Mouse (Mus musculus) limb, embryonic 13.5 days (tissue): ENCODE measurements around the gene Oxld1. TPM values are rescaled to one million over a fixed set of nuclear protein-coding genes. Genes with fewer than 3 reads are reported as not detected.
A peak's percentile ranks its signal among the peaks of the same experiment; 100 is the strongest.

Experiments
- ATAC-seq: fragments of 200-750 bp; cut with Nextera tagmentation; 2 replicates; pipeline ENCODE4 v1.8.0; 2017; ENCODE audit warnings: low read depth, moderate number of reproducible peaks, moderate TSS enrichment; ENCODE audit not compliant: low FRiP score
- H3K27ac ChIP-seq: fragments of 300-500 bp; sonication (generic); 2 replicates; pipeline ENCODE4 v1.5.1; 2015; ENCODE audit warnings: inconsistent platforms, mild to moderate bottlenecking, moderate library complexity
- H3K27me3 ChIP-seq: fragments of 300-500 bp; sonication (generic); 2 replicates; pipeline ENCODE4 v1.6.1; 2015; ENCODE audit warnings: mild to moderate bottlenecking, inconsistent platforms
- H3K36me3 ChIP-seq: fragments of 300-500 bp; sonication (generic); 2 replicates; pipeline ENCODE4 v1.6.1; 2015; ENCODE audit warnings: inconsistent platforms, mild to moderate bottlenecking, moderate library complexity
- H3K4me1 ChIP-seq: fragments of 300-500 bp; sonication (generic); 2 replicates; pipeline ENCODE4 v1.6.1; 2015; ENCODE audit warnings: inconsistent platforms
- H3K4me2 ChIP-seq: fragments of 300-500 bp; sonication (generic); replicated peaks from 2 replicates; pipeline ENCODE4 v1.6.1; 2015; ENCODE audit warnings: inconsistent platforms, mild to moderate bottlenecking, moderate library complexity
- H3K4me3 ChIP-seq: fragments of 300-500 bp; sonication (generic); 2 replicates; pipeline ENCODE4 v1.5.1; 2015; ENCODE audit warnings: moderate library complexity, mild to moderate bottlenecking, inconsistent platforms
- H3K9ac ChIP-seq: fragments of 300-500 bp; sonication (generic); 2 replicates; pipeline ENCODE4 v1.6.1; 2015; ENCODE audit warnings: mild to moderate bottlenecking, inconsistent platforms
- H3K9me3 ChIP-seq: fragments of 300-500 bp; sonication (generic); 2 replicates; pipeline ENCODE4 v1.6.1; 2016; ENCODE audit warnings: inconsistent platforms
- WGBS: fragments of 180-500 bp; shearing (Covaris S2); methylation state at CpG from one replicate; pipeline ENCODE4 v1.1.7; 2015; 5-methylcytosine and 5-hydroxymethylcytosine counted together
- polyA plus RNA-seq: library from polyadenylated mRNA; unstranded; fragments of >200 nt; fragmentation: Nextera tagmentation; extraction: Ambion mirVana; gene quantifications from 2 replicates; pipeline ENCODE4 v1.2.1, GENCODE M21; 2015

Oxld1 gene
- polyA plus RNA-seq, 1 experiment from 2014 or later, result 12.4 TPM

- H3K27ac ChIP-seq, result peak overlapping the region; percentile 79; the same call in 1 of the 2 replicates
- H3K36me3 ChIP-seq, result peaks cover 51% of the 10 kb centered on the region
- H3K4me2 ChIP-seq, result peak overlapping the region; percentile 97
- no peaks in the 10 kb centered on the region for H3K27me3 ChIP-seq
- no peak for ATAC-seq
- peak overlapping the region; percentile 85 for H3K9ac ChIP-seq
- no peaks in the 10 kb centered on the region for H3K9me3 ChIP-seq
- peak overlapping the region; percentile 94 for H3K4me3 ChIP-seq
- H3K4me1 ChIP-seq, result peaks cover 42% of the 10 kb centered on the region
- WGBS, result 30% methylated on average over 3 of the region's 3 CpGs
Observed at GRCm38 (mm10) chr11:120492878-120493203, 35.0 kb upstream of the Oxld1 start.

- Histone ChIP-seq H3K9me3 (no peaks in the 10 kb centered on the region), H3K4me3 (peak overlapping the region; percentile 94), H3K4me2 (peak overlapping the region; percentile 97), H3K36me3 (peaks cover 51% of the 10 kb centered on the region), H3K9ac (peak overlapping the region; percentile 85), H3K4me1 (peaks cover 42% of the 10 kb centered on the region), H3K27me3 (no peaks in the 10 kb centered on the region), H3K27ac (peak overlapping the region; percentile 79)
- under 1% methylated on average over 47 of the region's 48 CpGs for WGBS
- peak; percentile 48; the same call in 1 of the 2 replicates for ATAC-seq
Observed at GRCm38 (mm10) chr11:120492024-120492877, 34.4 kb upstream of the Oxld1 start.

- WGBS, result under 1% methylated on average over 33 of the region's 35 CpGs
- Histone ChIP-seq H3K9me3 (no peaks in the 10 kb centered on the region), H3K9ac (peak within 1 kb of the TSS; percentile 85), H3K27me3 (no peaks in the 10 kb centered on the region), H3K27ac (peak within 1 kb of the TSS; percentile 79), H3K4me1 (peaks cover 42% of the 10 kb centered on the region), H3K36me3 (peaks cover 51% of the 10 kb centered on the region), H3K4me3 (peak within 1 kb of the TSS; percentile 94), H3K4me2 (peak within 1 kb of the TSS; percentile 97)
- ATAC-seq, result peak; percentile 86
Observed at GRCm38 (mm10) chr11:120491317-120492023, 33.6 kb upstream of the Oxld1 start, which contains the start of gene Slc25a10. Gene Slc25a10, plus strand, starts transcription at chr11:120491840.

- no peak for ATAC-seq
- WGBS, result 37% methylated on average over 4 of the region's 4 CpGs
- H3K27ac ChIP-seq, result peak overlapping the region; percentile 72; the same call in 1 of the 2 replicates
- peaks cover 48% of the 10 kb centered on the region for H3K4me1 ChIP-seq
- H3K4me2 ChIP-seq, result peak overlapping the region; percentile 97
- peak overlapping the region; percentile 94 for H3K4me3 ChIP-seq
- H3K9ac ChIP-seq, result peak overlapping the region; percentile 85; the same call in 1 of the 2 replicates
- H3K27me3 ChIP-seq, result no peaks in the 10 kb centered on the region
- H3K36me3 ChIP-seq, result peaks cover 49% of the 10 kb centered on the region
- no peaks in the 10 kb centered on the region for H3K9me3 ChIP-seq
Observed at GRCm38 (mm10) chr11:120490291-120491046, 32.6 kb upstream of the Oxld1 start.

GRCm38 (mm10) chr11:120489054-120489761, 31.3 kb upstream of the Oxld1 start:
- Histone ChIP-seq H3K9ac (no peak overlapping the region), H3K4me1 (peaks cover 53% of the 10 kb centered on the region), H3K27ac (no peak overlapping the region), H3K4me2 (no peak overlapping the region; the same call in 1 of the 2 replicates), H3K9me3 (no peaks in the 10 kb centered on the region), H3K36me3 (peaks cover 36% of the 10 kb centered on the region), H3K27me3 (no peaks in the 10 kb centered on the region), H3K4me3 (no peak overlapping the region)
- peak; percentile 9; the same call in 1 of the 2 replicates for ATAC-seq
- WGBS, result 64% methylated on average over 4 of the region's 4 CpGs

GRCm38 (mm10) chr11:120488516-120488915, 30.6 kb upstream of the Oxld1 start:
- H3K4me1 ChIP-seq, result peaks cover 53% of the 10 kb centered on the region
- H3K9ac ChIP-seq, result no peak overlapping the region
- no peaks in the 10 kb centered on the region for H3K27me3 ChIP-seq
- H3K4me2 ChIP-seq, result no peak overlapping the region
- peaks cover 37% of the 10 kb centered on the region for H3K36me3 ChIP-seq
- no peak for ATAC-seq
- H3K9me3 ChIP-seq, result no peaks in the 10 kb centered on the region
- WGBS, result 85% methylated on average over 4 of the region's 4 CpGs
- no peak overlapping the region for H3K27ac ChIP-seq
- no peak overlapping the region for H3K4me3 ChIP-seq

- 11% methylated on average over 10 of the region's 10 CpGs for WGBS
- Histone ChIP-seq H3K27me3 (no peaks in the 10 kb centered on the region), H3K9ac (peak overlapping the region; percentile 94), H3K27ac (peak overlapping the region; percentile 85; the same call in 1 of the 2 replicates), H3K4me1 (peaks cover 27% of the 10 kb centered on the region), H3K9me3 (no peaks in the 10 kb centered on the region), H3K4me3 (peak overlapping the region; percentile 94), H3K36me3 (peaks cover 70% of the 10 kb centered on the region), H3K4me2 (peak overlapping the region; percentile 95)
- ATAC-seq, result no peak
Observed at GRCm38 (mm10) chr11:120485251-120485650, 27.4 kb upstream of the Oxld1 start.

GRCm38 (mm10) chr11:120484265-120484981, 26.6 kb upstream of the Oxld1 start, which contains the start of gene Mrpl12:
Gene Mrpl12, plus strand, starts transcription at chr11:120484613.
- H3K27ac ChIP-seq, result peak within 1 kb of the TSS; percentile 85
- no peaks in the 10 kb centered on the region for H3K9me3 ChIP-seq
- peak within 1 kb of the TSS; percentile 94 for H3K9ac ChIP-seq
- H3K4me3 ChIP-seq, result peak within 1 kb of the TSS; percentile 94
- peak; percentile 94 for ATAC-seq
- H3K4me1 ChIP-seq, result peaks cover 21% of the 10 kb centered on the region
- no peaks in the 10 kb centered on the region for H3K27me3 ChIP-seq
- H3K4me2 ChIP-seq, result peak within 1 kb of the TSS; percentile 95
- H3K36me3 ChIP-seq, result peaks cover 76% of the 10 kb centered on the region
- WGBS, result under 1% methylated on average over 60 of the region's 60 CpGs

- Histone ChIP-seq H3K9ac (peak overlapping the region; percentile 94), H3K4me1 (peaks cover 17% of the 10 kb centered on the region), H3K9me3 (no peaks in the 10 kb centered on the region), H3K4me2 (peak overlapping the region; percentile 95), H3K27ac (peak overlapping the region; percentile 85; the same call in 1 of the 2 replicates), H3K4me3 (peak overlapping the region; percentile 94), H3K36me3 (peaks cover 79% of the 10 kb centered on the region), H3K27me3 (no peaks in the 10 kb centered on the region)
- no peak for ATAC-seq
- 88% methylated on average over 7 of the region's 7 CpGs for WGBS
Observed at GRCm38 (mm10) chr11:120483448-120483934, 25.6 kb upstream of the Oxld1 start.

- ATAC-seq, result no peak
- H3K36me3 ChIP-seq, result peaks cover 79% of the 10 kb centered on the region
Observed at GRCm38 (mm10) chr11:120472052-120472451, 14.2 kb upstream of the Oxld1 start.

More at GRCm38 (mm10) chr11:120472052-120472451, 14.2 kb upstream of the Oxld1 start:
- no peak overlapping the region for H3K4me2 ChIP-seq
- no peak overlapping the region for H3K4me3 ChIP-seq
- H3K27me3 ChIP-seq, result no peaks in the 10 kb centered on the region
- H3K9ac ChIP-seq, result no peak overlapping the region
- no peaks in the 10 kb centered on the region for H3K9me3 ChIP-seq
- WGBS, result 95% methylated on average over 6 of the region's 6 CpGs
- H3K27ac ChIP-seq, result no peak overlapping the region
- H3K4me1 ChIP-seq, result peaks cover 10% of the 10 kb centered on the region
